Mouse (Mus musculus) adrenal gland, adult 10 weeks (tissue): ENCODE measurements around the gene Nsd2. TPM values are rescaled to one million over a fixed set of nuclear protein-coding genes. Genes with fewer than 3 reads are reported as not detected.

Experiments
- polyA plus RNA-seq: library from polyadenylated mRNA; stranded (reverse); fragments of 350-450 nt; fragmentation: Illumina TruSeq; extraction: RNeasy Lipid Tissue Mini Kit (QIAGEN cat#74804); gene quantifications from one replicate; pipeline ENCODE4 v1.2.3, GENCODE M21; 2014; ENCODE audit warnings: low read depth, low replicate concordance

The Nsd2 gene
- polyA plus RNA-seq, result 76.8 TPM

DNA sequence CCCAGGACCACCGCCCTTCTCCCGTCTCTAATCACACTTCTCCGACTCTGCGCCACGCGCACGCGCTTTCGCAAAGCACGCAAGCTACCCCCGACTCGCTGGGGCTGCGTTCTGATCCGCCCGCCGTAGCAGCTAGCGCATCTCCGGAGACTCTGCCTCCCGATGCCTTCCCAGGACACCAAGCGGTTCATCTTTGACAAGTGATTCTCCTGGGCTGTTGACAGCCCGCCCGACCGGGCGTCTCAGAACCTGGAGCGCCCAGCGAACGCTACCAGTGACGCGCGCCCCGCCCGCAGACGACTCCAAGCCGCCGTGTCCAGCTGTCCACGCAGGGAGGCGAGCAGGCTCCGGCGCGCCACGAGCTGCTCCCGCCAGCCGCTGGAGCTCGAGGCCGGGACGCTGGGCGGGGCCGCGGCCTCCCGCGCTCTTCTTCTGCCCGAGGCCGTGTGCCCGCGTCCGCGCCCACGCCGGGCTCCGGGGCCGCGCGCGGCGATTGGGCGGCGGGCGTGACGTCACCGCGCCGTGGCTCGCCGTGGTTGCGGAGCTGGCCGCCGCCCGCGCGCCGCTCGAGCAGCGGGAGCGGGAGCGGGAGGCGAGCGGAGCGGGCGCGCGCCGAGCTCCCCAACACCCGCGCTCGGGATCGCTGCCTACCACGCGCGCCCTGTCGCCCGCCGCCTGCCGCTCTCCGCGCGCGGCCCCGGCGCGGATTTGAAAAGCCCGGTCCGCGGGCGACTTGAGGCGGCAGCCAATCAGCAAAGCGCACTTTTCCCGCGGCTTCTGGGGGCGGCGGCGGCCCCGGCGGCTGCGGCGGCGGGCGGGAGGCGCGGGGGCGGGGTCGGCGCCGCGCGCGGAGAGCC lies at the start of gene Nsd2:
Gene Nsd2, plus strand, starts transcription at position 850 of the 857 bp plus-strand sequence.

DNA sequence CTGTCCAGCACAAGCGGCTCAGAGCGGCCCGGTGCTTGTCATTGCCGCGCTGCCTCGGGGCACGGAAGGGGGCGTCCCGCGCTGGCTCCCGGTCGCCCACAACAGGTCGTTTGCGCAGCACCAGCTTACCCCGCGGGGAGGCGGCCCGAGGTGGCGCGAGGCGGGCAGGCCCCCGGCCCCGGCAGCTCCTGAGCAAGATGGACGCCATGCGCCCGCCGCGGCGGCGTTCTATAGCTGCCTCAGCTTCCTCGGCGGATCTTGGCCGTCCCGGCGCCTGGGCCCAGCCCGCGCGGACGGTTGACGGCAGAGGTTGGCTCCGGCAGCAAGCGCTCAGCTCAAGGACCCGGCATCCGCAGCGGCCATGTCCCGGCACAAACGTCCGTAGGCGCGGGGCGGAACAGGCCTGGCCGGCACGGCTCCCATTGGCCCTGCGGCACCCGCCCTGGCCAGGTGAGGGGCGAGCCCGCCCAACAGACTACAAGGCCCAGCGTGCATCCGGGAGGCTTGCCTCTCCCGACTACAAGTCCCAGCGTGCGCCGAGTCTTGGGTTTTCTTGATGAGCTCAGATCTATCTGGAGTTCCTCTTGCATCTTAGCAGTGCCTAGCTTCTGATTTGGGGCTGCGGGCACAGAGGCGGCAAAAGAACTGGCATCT lies 38.1 kb upstream of the Nsd2 start, which contains the start of gene Letm1:
Gene Letm1, minus strand, starts transcription at position 473 of the 654 bp plus-strand sequence.

DNA sequence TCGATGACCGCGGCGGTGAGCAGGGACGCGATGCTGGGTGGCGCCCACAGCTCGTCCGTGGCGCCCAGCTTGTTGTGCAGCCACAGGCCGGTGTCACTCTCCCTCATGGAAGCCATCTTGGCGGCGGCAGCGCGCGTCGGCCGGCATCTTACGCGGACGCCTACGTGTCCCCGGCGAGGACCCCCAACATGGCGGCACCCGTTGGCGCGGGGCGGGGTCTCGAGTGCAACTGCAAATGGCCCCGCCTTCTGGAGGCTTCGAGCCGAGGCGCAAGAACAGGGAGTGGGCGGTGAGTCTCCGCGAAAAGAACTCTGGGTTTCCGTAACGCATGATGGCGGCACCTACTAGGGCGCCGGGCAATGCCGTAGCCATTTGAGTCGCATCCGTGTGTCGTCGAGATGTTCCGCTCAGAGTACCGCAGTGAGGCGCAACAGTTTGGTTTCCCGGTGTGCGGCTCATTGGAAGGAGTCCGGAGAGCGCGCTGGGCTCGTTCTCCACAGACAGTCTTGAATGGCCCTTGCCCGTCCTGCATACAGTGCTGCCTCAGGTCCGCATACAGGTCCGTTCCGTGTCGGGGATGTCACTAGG lies 115.7 kb downstream of the Nsd2 start, which contains the start of gene Nelfa:
Gene Nelfa, minus strand, starts transcription at position 294 of the 588 bp plus-strand sequence.

Other genes with a start within 250 kb of the Nsd2 start
- gene Fam53a, start 191.1 kb upstream of the Nsd2 start, polyA plus RNA-seq, result 7.3 TPM
- gene Gm9903, start 190.8 kb upstream of the Nsd2 start, polyA plus RNA-seq, result not detected
- 117 TPM for gene Slbp, start 168.2 kb upstream of the Nsd2 start, polyA plus RNA-seq
- 16.3 TPM for gene Tacc3, start 162.6 kb upstream of the Nsd2 start, polyA plus RNA-seq
- 15.0 TPM for gene Tmem129, start 162.3 kb upstream of the Nsd2 start, polyA plus RNA-seq
- gene Fgfr3, start 99.1 kb upstream of the Nsd2 start, polyA plus RNA-seq, result 0.23 TPM
- 13.2 TPM for gene Letm1, start 37.9 kb upstream of the Nsd2 start, polyA plus RNA-seq
- 5.3 TPM for gene Nelfa, start 115.7 kb downstream of the Nsd2 start, polyA plus RNA-seq
- gene Gm1673, start 162.7 kb downstream of the Nsd2 start, polyA plus RNA-seq, result not detected
- gene Nat8l, start 175.3 kb downstream of the Nsd2 start, polyA plus RNA-seq, result 1.6 TPM